Mouse (Mus musculus) c-Kit-positive CD71-positive TER-119-positive erythroid progenitor cells, embryonic 14.5 days (primary cell): ENCODE data around the gene Tex52.
"Not testable (repeated sequence)": the region's sequence is repeated elsewhere in the genome, so short reads cannot be mapped to it uniquely, and the experiment has no call there.

Source experiments
- DNase-seq: peaks from one replicate; pipeline ENCODE4 v3.0.0-alpha.2; 2013; ENCODE audit warnings: low spot score

Gene Tex52

DNA sequence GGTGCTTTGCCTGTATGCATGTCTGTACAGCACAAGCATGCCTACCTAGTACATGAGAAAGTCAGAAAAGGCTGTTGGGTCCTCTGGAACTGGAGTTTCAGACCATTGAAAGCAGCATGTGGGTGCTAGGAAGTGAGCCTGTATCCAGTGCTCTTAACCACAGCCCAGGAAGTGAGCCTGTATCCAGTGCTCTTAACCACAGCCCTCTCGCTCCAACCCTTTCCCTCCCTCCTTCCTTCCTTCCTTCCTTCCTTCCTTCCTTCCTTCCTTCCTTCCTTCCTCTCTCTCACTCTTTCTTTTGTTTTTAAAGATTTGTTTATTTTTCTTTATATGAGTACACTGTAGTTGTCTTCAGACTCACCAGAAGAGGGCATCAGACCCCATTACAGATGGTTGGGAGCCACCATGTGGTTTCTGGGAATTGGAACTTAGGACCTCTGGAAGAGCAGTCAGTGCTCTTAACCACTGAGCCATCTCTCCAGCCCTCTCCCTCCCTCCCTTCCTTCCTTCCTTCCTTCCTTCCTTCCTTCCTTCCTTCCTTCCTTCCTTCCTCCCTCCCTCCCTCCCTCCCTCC lies 5.4 kb downstream of the Tex52 start:
- not testable (repeated sequence) for DNase-seq

DNA sequence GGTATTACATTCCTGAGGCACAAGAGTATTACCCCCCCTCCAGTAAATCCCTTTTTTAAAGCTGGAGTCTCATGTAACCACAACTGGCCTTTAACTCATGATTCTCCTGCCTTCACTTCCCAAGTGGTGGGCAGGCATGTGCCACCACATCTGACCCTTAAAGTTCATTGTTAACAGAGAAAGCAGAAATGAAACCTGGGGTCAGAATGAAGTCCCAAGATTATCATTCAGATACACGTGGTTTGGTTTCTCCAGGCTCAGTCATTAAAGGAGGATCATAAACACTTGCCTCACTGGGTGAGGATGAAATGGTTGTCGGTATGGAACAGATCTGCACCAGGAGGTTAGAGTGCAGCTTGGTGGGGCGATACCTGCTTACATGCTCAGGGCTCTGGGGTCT lies 6.0 kb downstream of the Tex52 start:
- DNase-seq: no peak

DNA sequence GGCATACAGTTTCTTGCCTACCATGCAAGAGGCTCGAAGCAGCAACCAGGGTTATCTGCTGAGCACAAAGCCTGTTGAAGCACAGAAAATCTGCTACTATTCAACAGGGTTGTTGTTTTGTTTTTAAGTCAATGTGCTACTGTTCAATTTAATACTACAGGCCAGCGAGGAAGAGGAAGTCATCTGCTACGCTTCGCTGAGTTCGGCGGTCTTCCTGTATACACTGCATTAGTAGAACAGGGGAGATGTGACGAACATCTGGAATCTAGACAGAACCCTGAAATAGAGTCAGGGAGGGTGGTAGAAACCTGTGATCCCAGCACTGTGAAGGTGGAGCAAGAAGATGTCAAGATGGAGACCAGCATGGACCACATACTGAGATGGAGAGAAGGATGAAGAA lies 8.5 kb downstream of the Tex52 start:
- DNase-seq: no peak

DNA sequence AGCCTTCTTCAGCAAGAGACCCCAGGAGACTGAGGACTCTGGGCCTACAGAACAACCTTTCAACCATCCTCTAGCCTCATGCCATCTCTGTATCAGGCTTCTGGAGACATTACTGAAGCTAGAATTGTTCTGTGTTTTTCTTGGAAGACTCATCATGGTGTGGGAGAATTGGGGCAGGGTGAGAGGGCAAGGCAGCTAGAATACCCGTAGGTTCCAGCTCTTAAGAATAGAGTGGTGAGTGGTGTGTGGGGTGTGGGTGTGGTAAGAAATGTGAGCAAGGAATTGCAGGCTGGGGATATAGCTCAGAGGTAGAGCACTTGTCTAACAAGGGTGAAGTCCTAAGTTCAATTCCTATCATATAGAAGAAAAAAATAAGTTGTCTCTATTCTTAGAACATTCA lies 9.8 kb downstream of the Tex52 start:
- DNase-seq: no peak

DNA sequence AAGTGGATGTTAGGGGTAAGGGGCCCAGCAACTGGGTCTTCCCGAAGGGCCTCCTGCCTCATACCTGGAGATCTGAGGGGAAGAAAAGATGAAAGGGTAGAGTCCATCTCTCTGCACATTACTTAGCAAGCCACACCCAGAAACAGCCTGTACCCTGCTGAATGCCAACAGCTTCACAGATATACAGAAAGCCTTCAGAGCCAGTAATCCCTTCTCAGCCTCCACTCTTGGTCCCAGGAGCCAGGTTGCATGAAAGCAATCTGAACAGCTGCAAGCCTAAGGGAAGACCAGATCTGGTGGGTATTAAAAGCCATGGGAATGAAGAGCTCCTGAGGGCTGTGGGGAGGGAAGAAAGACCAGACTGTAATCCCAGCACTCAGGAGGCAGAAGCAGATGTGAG lies 13.9 kb downstream of the Tex52 start:
- DNase-seq: no peak

DNA sequence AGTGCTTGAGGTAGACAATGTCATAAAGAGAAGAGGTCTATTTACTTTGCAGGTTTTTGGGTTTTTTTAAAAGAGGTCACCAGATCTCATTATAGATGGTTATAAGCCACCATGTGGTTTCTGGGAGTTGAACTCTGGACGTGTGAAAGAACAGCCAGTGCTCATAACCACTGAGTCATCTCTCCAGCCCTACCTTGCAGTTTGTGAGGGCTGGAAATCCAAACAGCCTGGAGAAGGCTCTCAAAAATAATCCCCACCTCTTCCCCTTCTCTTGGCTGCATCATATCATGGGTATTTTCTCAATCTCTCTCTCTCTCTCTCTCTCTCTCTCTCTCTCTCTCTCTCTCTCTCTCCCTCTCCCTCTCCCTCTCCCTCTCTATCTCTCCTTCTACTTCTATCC lies 15.4 kb downstream of the Tex52 start:
- no peak for DNase-seq

DNA sequence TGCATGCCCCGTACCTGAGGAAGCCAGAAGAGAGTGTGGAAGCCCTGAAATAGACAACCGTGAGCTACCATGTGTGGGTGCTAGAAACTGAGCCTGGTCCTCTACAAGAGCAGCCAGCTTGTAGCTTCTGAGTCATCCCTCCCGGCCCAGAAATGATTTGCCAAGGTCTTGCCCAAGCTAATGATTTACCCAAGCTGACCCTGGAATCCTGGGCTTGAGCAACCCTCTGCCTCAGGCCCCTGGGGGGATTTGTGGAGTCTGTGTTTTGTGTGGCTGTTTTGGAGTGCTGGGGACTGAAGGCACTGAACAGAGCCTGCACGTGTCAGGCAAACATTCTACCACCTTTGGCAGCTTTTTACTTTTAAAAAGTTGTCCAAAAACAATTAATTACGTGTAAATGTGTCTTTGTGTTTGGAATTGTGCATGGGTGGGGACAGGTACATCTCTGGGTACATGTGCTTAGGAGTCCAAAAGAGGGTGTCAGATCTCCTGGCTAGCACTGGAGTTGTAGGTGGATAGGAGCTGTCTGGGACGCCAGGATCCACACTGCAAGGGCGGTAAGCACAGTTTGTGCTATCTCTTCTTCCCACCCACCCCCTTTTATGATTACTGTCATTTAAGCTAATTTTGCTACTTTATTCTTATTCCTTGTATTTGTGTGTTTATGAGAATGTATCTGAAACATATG lies 22.5 kb downstream of the Tex52 start:
- no peak for DNase-seq

DNA sequence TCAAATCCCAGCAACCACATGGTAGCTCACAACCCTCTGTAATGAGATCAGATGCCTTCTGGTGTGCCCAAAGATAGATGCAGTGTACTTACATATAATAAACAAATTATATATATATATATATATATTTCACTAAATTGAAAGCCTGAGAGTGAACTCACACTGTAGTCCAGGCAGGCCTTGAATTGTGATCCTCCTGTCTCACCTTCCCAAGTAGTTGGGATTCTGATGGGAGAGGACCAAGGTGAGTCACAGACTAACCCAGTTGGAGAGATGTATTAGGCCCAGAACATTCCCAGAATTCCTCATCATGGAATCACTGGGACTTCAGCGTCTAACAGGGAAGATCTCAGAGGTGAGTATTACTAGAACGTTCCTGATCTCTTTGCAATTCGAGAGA lies 23.7 kb downstream of the Tex52 start, which contains the start of gene Nrip2:
TSS of gene Nrip2 (plus strand) at position 301 of the 400 bp plus-strand sequence.
- no peak for DNase-seq

DNA sequence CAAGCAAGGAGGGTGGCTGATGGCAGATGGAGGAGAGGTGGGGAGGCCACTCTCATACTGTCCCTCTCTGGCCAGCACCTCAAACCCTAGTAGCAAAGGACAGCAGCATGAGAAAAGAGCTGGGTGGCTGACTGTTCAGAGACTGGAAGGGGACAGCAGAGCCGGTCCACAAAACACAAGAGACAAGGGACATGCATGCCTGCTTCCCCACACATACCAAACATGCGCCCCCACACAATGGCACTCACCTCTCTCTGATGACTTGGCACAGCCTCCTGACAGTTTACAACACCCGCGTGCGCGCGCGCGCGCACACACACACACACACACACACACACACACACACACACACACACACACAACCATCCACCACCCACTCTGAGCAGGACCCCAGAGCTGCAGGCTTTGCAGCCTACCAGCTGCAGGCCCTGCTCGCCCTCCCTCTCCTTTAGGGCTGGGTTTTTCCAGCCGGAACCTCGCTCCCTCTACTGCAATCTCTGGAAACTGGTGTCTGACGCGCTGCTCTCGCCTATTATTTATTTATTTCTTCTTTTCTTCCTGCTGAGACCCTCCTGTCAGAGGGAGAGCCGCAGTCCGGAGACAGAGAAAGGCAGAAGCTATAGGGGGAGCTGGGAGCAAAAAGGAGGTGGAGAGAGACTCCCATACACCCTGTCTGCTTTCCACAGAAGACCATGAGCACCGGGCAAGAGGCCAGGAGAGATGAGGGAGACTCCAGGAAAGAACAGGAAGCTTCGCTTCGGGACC lies 24.3 kb downstream of the Tex52 start:
- no peak for DNase-seq

DNA sequence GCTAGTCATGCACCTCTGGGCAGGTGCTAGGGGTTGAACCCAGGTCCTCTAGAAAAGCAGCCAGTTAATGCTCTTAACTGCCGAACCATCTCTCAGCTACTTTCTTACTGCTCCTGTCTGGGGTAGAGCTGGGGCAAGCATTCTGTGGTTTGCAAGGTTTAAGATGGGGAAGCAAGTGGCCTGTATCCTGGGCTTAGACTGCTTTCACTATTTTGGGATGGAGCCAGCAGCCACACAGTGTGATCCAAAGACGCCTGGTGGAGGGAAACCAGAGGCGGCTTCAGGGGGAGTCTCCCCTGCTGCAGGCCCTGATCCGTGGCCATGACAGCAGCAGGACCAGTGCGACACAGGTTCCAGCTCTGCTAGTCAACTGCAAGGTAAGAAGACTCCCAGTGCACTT lies 29.5 kb downstream of the Tex52 start:
- no peak for DNase-seq

DNA sequence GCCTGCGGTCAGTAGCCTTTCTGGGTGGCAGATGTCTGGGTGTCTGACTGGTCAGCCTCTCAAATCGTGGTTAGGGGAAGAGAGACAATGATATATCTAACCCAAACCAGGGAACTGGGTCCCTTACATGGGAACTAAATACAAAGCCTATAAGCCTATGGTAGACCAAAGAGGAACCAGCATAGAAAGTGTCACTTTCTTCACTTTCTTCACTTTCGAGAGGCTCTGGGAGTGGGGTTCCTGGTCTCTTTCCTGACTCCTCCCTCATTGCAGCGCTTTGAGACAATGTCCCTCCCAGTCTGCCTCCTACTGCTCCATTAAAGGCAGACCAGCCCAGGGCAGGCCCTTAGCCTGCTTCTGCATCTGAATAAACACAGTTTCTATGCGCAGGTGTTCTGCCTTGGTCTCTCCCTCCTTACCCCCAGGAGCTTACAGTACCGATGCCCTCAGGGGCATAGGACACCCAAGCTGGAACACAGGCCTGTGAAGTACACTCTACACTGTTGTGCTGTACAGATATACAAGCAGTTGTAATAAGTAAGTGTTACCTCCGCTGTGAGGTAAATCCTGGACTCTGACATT lies 33.4 kb downstream of the Tex52 start:
- DNase-seq: no peak

DNA sequence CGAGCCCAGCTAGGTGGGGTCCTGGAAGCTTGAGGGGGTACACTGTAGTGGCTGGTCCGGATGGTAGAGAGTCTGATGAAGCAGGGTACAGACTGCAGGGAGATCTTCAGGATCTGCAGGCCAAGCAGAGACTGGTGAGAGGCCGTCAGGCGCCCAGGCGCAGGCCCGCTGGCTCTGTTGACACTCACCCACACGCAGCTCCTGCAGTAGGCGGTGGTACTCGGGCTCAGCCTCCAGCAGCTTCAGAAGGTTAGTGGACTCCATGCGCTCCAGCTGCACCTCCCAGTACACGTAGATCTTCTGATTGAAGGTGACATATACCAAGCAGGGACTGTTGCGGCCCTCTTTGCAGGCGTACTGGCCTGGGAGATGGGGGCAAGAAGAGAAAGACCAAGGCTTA lies 35.0 kb downstream of the Tex52 start:
- DNase-seq: no peak

DNA sequence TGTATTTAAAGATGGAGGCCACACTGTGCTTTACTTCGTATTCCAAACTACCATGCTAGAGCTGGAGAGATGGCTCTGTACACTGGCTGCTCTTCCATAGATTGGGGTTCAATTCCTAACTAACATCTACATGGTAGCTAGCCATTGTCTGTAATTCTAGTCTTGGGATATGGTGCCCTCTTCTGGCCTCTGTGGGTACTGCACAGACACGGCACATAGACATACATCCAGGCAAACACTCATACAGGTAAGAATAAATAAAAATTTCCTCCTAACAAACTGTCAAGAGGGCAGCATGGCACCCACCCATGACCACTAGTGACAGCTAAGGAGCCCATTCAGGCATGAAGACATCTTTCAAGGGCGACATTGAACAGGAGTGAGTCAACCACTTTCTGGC lies 35.9 kb downstream of the Tex52 start:
- DNase-seq: peak; percentile 64

DNA sequence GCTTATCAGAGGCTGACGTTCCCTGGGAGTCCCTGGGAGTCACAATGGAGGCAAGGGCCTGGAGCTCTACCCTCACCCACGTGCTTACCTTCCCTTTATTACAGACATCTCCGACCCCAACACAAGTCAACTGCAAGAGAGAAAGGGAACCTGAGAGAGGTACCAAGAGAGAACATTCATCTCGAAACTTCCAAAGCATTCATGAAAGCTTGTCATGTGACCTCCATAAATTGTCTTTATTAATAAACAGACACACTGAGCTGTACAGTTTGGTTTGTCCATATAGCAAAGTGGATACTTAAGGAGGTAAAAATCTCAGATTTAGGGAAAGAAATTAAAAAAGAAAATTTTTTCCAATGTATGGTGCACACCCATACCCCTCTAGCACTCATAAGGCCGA lies 40.9 kb downstream of the Tex52 start:
- no peak for DNase-seq

DNA sequence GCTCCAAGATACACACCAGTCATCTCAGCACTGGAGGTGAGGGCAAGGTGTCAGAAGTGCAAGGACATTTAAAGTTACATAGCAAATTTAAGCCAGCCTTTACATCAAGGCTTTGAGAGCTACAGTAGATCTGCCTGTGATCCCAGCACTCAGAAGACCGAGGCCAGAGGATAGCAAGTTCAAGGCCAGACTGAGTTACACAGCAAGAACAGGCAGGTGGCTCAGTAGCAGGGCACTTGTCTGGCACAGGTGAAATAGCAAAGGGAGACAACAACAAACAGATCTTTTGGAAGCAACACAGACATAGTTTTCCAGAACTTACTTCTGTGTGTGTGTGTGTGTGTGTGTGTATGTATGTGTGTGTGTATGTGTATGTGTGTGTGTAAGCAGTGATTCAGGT lies 42.8 kb downstream of the Tex52 start:
- DNase-seq: no peak

DNA sequence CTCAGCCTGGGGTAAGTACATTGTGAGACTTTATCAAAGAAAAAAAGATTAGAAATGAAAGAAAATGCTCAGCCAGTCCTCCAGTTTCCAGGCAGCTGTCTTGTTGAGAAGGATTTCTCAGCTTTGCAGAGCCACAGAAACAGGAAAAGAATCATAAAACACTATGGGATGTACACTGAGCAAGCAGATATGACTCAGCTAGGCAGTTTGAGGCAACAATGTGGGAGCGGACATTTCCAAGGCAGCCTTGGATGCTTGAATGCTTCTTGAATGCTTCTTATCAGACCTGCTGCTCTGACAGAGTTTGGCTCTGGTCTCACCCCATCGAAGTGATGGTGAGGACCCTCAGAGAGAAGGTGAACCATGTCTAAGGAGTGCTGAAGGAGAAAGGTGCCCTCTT lies 45.8 kb downstream of the Tex52 start:
- no peak for DNase-seq

DNA sequence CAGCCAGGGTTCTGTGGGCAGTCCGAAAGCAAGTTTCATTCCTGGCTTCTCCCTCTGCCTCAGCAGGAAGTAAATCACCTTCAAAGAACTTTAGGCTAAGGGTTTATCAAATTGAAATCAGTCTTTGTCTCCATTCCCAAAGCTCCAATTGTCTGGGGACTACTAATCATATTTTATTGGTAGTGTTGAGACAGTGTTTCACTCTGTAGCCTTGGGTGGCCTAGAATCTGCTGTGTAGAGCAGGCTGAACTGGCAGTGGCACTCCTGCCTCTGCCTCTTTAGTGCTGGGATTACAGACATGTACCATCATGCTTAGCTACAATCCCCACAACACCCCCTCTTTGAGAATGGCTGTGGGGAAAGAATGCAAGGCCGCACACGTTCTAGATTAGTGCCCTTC lies 46.2 kb downstream of the Tex52 start:
- no peak for DNase-seq

DNA sequence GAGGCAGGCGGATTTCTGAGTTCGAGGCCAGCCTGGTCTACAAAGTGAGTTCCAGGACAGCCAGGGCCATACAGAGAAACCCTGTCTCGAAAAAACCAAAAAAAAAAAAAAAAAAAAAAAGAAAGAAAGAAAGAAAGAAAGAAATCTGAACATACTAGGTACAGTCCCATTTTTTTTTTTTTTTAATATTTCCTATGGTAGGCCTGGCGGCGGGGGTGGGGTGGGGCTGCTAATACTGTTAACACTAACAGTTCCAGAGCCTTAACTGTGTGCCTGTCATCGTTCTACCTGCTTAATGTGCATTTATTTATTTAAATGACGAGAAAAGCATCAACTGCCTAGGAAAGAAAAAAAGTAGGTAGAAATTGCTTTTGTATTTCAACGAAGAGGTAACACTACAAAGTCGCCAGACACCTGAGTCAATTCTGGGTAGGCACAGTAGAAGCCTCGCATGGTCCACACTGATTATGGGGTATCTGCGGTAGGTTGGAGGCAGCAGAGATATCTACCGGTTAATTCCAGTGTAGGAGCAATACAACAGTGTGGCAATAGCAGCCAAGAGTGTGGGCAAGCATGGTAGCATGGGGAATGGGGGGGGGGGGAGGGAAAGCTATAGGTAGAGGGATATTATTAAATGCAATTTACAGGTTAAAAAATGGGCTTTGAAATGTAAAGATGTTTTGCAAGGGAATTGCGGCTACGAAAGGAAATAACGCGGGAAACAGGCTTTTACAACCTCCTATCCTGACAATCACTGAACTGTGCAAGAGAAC lies 48.4 kb downstream of the Tex52 start:
- DNase-seq: peak; percentile 69

DNA sequence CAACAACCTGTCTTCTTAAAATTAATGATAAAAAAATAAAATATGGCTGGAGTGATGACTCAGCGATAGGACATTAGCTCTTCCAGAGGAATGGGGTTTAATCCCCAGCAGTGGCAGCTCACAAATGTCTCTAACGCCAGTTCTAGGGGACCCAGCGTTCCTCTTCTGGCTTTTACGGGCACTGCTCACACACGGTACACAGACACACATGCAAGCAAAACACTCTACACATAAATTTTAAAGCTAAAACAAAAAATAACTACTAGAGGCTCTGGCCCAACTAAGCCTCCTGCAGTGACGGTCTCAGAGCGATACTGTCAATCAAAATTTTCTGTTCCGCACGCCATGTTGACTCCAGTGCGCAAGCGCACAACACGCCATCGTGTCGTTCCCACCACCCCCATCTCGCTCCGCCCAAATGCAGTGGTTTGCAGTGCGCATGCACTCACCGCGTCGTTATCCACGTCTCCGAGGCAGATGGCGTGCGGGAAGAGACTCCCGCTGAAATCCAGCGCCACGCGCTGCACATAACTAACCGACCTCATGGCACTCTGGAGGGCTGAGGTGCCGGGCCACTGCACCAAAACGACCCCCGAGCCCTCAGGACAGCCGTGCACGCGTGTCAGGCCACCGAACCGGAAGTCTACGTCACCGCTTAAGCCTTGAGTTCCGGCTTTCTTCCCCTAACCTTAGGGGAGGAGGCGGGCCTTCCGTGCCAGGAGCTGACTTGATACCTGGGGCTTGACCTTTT lies 49.2 kb downstream of the Tex52 start, which contains the start of gene Itfg2:
TSS of gene Itfg2 (minus strand) at position 663 of the 751 bp plus-strand sequence.
- DNase-seq: peak; percentile 96

DNA sequence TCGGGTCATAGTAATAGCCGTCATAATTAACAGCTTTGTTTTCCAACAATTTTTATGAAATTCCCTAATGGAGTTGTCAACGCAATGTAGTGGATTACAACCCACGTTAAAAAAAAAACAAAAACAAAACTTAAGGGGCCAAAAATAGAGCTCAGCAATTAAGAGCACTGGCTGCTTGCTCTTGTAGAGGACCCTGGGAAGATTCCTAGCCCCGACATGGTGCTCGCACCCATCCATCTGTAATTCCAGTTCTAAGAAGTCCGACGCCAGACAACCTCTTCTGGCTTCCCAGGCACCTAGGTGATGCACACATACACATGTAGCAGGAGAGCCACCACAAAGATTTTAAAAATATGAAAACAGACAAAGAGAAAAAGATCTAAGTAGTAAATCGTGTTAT lies 49.8 kb downstream of the Tex52 start:
- DNase-seq: no peak

DNA sequence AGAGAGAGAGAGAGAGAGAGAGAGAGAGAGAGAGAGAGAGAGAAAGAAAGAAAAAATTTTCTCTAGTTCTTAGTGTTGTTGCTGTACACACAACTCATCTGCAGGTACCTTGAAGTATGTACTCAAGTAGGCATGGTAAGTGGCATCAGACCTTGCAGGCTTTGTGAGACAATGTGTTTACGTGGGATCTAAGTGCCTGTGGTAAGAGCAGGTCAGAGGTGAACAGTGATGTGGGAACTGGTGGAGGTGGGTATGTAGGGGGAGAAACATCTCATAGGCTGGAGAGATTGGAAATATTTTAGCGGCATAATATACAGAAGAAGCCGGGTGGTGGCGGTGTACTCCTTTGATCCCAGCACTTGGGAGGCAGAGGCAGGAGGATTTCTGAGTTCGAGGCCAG lies 52.3 kb downstream of the Tex52 start:
- DNase-seq: no peak
